Mouse (Mus musculus): ENCODE measurements at regions not wholly inside any gene's neighbourhood (a gene's known extent, or its start where the extent isn't known, plus 50 kb on each side); places are given as distances from the start of the nearest gene placed in this dataset.

- no peaks in the 10 kb centered on the region for H3K36me3 ChIP-seq (ENCODE audit: control insufficient read depth, insufficient read depth, low read length)
- H3K9ac ChIP-seq (ENCODE audit: low read depth, low read length) = no peak overlapping the region
- H3K4me3 ChIP-seq = no peak overlapping the region
- WGBS = 86% methylated on average over 2 of the region's 2 CpGs
- no peak for DNase-seq
- H3K27me3 ChIP-seq (ENCODE audit: control insufficient read depth, insufficient read depth, low read length) = no peaks in the 10 kb centered on the region
- H3K4me1 ChIP-seq (ENCODE audit: control insufficient read depth, insufficient read depth, low read length) = no peaks in the 10 kb centered on the region
- intact Hi-C loops (cut with DNase I) = no loop called here
- no peak overlapping the region for H3K27ac ChIP-seq
- TF ChIP-seq CTCF (IDR thresholded peaks at IDR 0.05) (no peak), EP300 (IDR thresholded peaks at IDR 0.05; ENCODE audit: insufficient read depth, low read depth, low read length) (no peak), POLR2A (IDR thresholded peaks at IDR 0.05; ENCODE audit: insufficient read depth, low read depth, low read length) (no peak)
- H3K79me2 ChIP-seq (replicated peaks; ENCODE audit: control insufficient read depth, insufficient read depth, low read length) = no peaks in the 10 kb centered on the region
These were observed 1057.2 kb downstream of the Gsdmc2 start for GRCm38 (mm10) chr15:62787753-62788152.

- WGBS = 82% methylated on average over 1 of the region's 1 CpGs
- TF ChIP-seq POLR2A (IDR thresholded peaks at IDR 0.05; ENCODE audit: insufficient read depth, low read depth, low read length) (no peak), EP300 (IDR thresholded peaks at IDR 0.05; ENCODE audit: insufficient read depth, low read depth, low read length) (no peak), CTCF (IDR thresholded peaks at IDR 0.05) (no peak)
- no peaks in the 10 kb centered on the region for H3K4me1 ChIP-seq (ENCODE audit: control insufficient read depth, insufficient read depth, low read length)
- no peak overlapping the region for H3K9ac ChIP-seq (ENCODE audit: low read depth, low read length)
- H3K36me3 ChIP-seq (ENCODE audit: control insufficient read depth, insufficient read depth, low read length) = no peaks in the 10 kb centered on the region
- H3K4me3 ChIP-seq = no peak overlapping the region
- no peak for DNase-seq
- intact Hi-C loops (cut with DNase I) = no loop called here
- no peak overlapping the region for H3K27ac ChIP-seq
- H3K27me3 ChIP-seq (ENCODE audit: control insufficient read depth, insufficient read depth, low read length) = no peaks in the 10 kb centered on the region
- H3K79me2 ChIP-seq (replicated peaks; ENCODE audit: control insufficient read depth, insufficient read depth, low read length) = no peaks in the 10 kb centered on the region
These were observed 1058.7 kb downstream of the Gsdmc2 start for GRCm38 (mm10) chr15:62786315-62786714.

DNA sequence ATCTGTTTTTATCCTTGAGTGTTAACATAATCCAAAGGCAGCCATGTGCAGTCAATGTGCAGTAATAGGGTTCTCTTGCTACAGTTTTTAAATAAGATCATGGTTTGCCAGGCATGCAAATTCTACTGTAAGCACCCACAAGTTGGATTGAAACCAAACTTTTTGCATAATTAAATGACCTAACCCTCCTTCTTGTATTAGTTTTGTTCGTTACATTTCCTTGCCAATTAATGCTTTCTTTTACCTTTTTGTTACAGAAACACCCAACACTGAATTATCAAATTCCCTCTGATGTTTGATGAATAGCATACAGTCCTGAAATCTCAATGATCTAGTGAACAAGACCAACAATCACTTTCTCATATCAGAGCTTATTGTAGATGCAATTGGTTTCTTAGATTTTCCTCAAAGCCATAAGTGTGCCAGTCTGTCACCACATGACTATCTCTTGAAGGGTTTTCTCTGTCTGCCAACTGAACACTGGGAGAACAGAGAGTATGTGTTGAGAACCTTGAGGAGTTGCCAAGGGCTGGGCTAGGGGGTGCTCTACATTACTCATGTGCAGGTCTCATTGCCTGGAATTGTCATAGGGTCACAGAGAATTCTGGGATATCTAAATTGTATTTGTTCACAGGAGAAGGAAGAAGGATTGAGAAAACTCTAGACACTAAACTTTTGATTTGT is 1060.4 kb downstream of the Gsdmc2 start:
- 76% methylated on average over 1 of the region's 1 CpGs for WGBS
- H3K27me3 ChIP-seq (ENCODE audit: control insufficient read depth, insufficient read depth, low read length) = no peaks in the 10 kb centered on the region
- no peaks in the 10 kb centered on the region for H3K36me3 ChIP-seq (ENCODE audit: control insufficient read depth, insufficient read depth, low read length)
- no peak overlapping the region for H3K4me3 ChIP-seq
- no peak for DNase-seq
- no peak for TF ChIP-seq EP300 (IDR thresholded peaks at IDR 0.05; ENCODE audit: insufficient read depth, low read depth, low read length)
- no peak for TF ChIP-seq POLR2A (IDR thresholded peaks at IDR 0.05; ENCODE audit: insufficient read depth, low read depth, low read length)
- TF ChIP-seq CTCF (IDR thresholded peaks at IDR 0.05) = no peak
- no peak overlapping the region for H3K9ac ChIP-seq (ENCODE audit: low read depth, low read length)
- no peak overlapping the region for H3K27ac ChIP-seq
- intact Hi-C loops (cut with DNase I) = no loop called here
- H3K79me2 ChIP-seq (replicated peaks; ENCODE audit: control insufficient read depth, insufficient read depth, low read length) = no peaks in the 10 kb centered on the region
- no peaks in the 10 kb centered on the region for H3K4me1 ChIP-seq (ENCODE audit: control insufficient read depth, insufficient read depth, low read length)

DNA sequence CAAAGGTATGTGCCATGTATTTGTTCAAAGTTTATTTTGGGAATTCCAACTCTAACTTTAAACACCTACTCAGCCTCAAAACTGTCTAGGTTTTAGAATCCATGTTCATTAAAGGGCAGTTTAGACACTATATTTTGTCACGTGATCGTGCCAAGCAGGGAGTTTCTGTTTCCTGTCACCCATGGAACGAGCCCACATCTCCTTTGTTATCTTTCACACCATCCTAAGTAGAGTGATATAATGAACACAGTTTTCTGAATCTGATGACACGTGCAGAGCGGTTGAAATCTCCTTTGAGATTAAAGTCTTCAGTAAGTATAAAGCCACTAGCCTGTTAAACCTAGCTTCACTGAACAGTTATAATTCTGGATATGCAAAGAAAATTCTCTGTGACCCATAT is 1066.1 kb downstream of the Gsdmc2 start:
- Histone ChIP-seq H3K27me3 (ENCODE audit: control insufficient read depth, insufficient read depth, low read length) (no peaks in the 10 kb centered on the region), H3K9ac (ENCODE audit: low read depth, low read length) (no peak overlapping the region), H3K36me3 (ENCODE audit: control insufficient read depth, insufficient read depth, low read length) (no peaks in the 10 kb centered on the region), H3K4me1 (ENCODE audit: control insufficient read depth, insufficient read depth, low read length) (no peaks in the 10 kb centered on the region), H3K79me2 (replicated peaks; ENCODE audit: control insufficient read depth, insufficient read depth, low read length) (no peaks in the 10 kb centered on the region), H3K4me3 (no peak overlapping the region), H3K27ac (no peak overlapping the region)
- DNase-seq = no peak
- intact Hi-C loops (cut with DNase I) = no loop called here
- TF ChIP-seq POLR2A (IDR thresholded peaks at IDR 0.05; ENCODE audit: insufficient read depth, low read depth, low read length) (no peak), EP300 (IDR thresholded peaks at IDR 0.05; ENCODE audit: insufficient read depth, low read depth, low read length) (no peak), CTCF (IDR thresholded peaks at IDR 0.05) (no peak)
- WGBS = 75% methylated on average over 5 of the region's 5 CpGs

DNA sequence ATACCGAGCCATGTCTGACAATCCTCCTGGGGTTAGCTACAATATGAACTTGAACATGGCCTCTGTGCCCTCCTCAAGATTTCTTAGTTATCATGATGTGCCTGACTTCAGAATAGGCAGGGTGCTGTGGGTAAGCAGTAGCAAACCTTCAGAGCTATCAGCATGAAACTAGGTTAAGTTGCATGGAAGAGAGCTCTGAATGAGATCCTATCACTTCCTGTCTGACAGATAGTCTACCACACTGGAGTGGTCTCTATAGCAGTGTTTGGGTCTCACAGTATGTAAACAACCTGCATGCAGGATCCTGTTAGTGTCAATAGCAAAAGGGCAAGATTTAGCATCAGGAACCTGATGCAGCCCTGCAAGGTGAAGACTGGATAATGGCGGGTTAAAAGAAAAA is 1092.3 kb downstream of the Gsdmc2 start:
- no peaks in the 10 kb centered on the region for H3K4me1 ChIP-seq (ENCODE audit: control insufficient read depth, insufficient read depth, low read length)
- no peak overlapping the region for H3K27ac ChIP-seq
- no peak overlapping the region for H3K4me3 ChIP-seq
- H3K27me3 ChIP-seq (ENCODE audit: control insufficient read depth, insufficient read depth, low read length) = no peaks in the 10 kb centered on the region
- TF ChIP-seq POLR2A (IDR thresholded peaks at IDR 0.05; ENCODE audit: insufficient read depth, low read depth, low read length) (no peak), CTCF (IDR thresholded peaks at IDR 0.05) (no peak), EP300 (IDR thresholded peaks at IDR 0.05; ENCODE audit: insufficient read depth, low read depth, low read length) (no peak)
- WGBS = 86% methylated on average over 2 of the region's 2 CpGs
- intact Hi-C loops (cut with DNase I) = no loop called here
- no peaks in the 10 kb centered on the region for H3K79me2 ChIP-seq (replicated peaks; ENCODE audit: control insufficient read depth, insufficient read depth, low read length)
- no peaks in the 10 kb centered on the region for H3K36me3 ChIP-seq (ENCODE audit: control insufficient read depth, insufficient read depth, low read length)
- no peak for DNase-seq
- no peak overlapping the region for H3K9ac ChIP-seq (ENCODE audit: low read depth, low read length)

DNA sequence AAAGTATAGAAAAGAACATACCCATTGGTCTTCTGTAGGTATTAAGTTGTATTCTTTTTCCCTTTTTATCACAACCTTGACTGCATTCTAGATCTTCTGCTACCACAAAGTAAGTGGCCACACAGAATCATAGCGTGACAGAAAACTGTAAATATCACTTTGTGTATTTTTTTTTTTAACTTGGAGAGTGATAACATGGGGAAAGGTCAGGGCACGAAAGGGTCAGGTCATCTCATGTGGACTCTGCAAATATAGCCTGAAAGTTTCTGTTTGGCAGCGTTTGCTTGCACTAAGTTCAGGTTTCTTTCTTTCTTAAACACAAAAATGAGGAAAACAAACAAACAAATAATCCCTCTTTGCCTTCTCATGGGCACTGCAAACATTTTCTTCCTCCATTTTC is 1101.1 kb downstream of the Gsdmc2 start:
- 74% methylated on average over 3 of the region's 3 CpGs for WGBS
- H3K79me2 ChIP-seq (replicated peaks; ENCODE audit: control insufficient read depth, insufficient read depth, low read length) = no peaks in the 10 kb centered on the region
- DNase-seq = no peak
- intact Hi-C loops (cut with DNase I) = no loop called here
- no peak overlapping the region for H3K4me3 ChIP-seq
- H3K27me3 ChIP-seq (ENCODE audit: control insufficient read depth, insufficient read depth, low read length) = no peaks in the 10 kb centered on the region
- H3K27ac ChIP-seq = no peak overlapping the region
- no peaks in the 10 kb centered on the region for H3K36me3 ChIP-seq (ENCODE audit: control insufficient read depth, insufficient read depth, low read length)
- no peak for TF ChIP-seq EP300 (IDR thresholded peaks at IDR 0.05; ENCODE audit: insufficient read depth, low read depth, low read length)
- no peak for TF ChIP-seq POLR2A (IDR thresholded peaks at IDR 0.05; ENCODE audit: insufficient read depth, low read depth, low read length)
- TF ChIP-seq CTCF (IDR thresholded peaks at IDR 0.05) = no peak
- H3K4me1 ChIP-seq (ENCODE audit: control insufficient read depth, insufficient read depth, low read length) = no peaks in the 10 kb centered on the region
- no peak overlapping the region for H3K9ac ChIP-seq (ENCODE audit: low read depth, low read length)

Measured in heart, adult 2 months (tissue).